ENCODE assay signal across 16 mouse cellular contexts in genomic region chr1:119064892-119065671, GRCm38 (mm10). TPM values are rescaled to one million over a fixed set of nuclear protein-coding genes. Genes with fewer than 3 reads are reported as not detected.
A peak's percentile ranks its signal among the peaks of the same experiment; 100 is the strongest.
DNase-seq lines count a peak whose midpoint lies in the region; ATAC-seq lines count a peak whose summit lies in the region.
"Had no signal": no experiment of that assay in that cellular context is flagged by ENCODE, and none has a peak within 500 bp of the region (broad histone marks: within the 10 kb centered on the region; RNA-seq: fewer than 3 reads in every experiment).

No protein-coding gene starts in this region.

- peak; percentile 20 to 41 for DNase-seq in heart, adult 18-20 months
- no peak for DNase-seq in lung, postnatal 14 days
- DNase-seq in R1 (ENCODE audit: low read depth, low spot score) = peak; percentile 90
- no peak for DNase-seq in ovary, postnatal 14 days (ENCODE audit: low spot score)
- DNase-seq: cerebellum, adult 2 months; forebrain, postnatal 0 days; kidney, adult 9 months; liver; midbrain, embryonic 14.5 days; right cerebral cortex, postnatal 4 days; thymus, postnatal 4 days had no signal

- H3K36me3 ChIP-seq in heart, embryonic 11.5 days (ENCODE audit: control insufficient read depth, insufficient read depth, low read length) = no peaks in the 10 kb centered on the region
- H3K36me3 ChIP-seq in lung, embryonic 15.5 days = no peaks in the 10 kb centered on the region
- no peaks in the 10 kb centered on the region for H3K36me3 ChIP-seq in stomach, embryonic 16.5 days (ENCODE audit: control insufficient read depth, insufficient read depth, low read length)

- H3K27me3 ChIP-seq in heart, embryonic 11.5 days (ENCODE audit: control insufficient read depth, insufficient read depth, low read length) = no peaks in the 10 kb centered on the region
- H3K27me3 ChIP-seq in lung, embryonic 15.5 days = peaks cover 36% of the 10 kb centered on the region
- H3K27me3 ChIP-seq in stomach, embryonic 16.5 days (ENCODE audit: control insufficient read depth, insufficient read depth, low read length) = no peaks in the 10 kb centered on the region

- H3K4me2 ChIP-seq in heart, embryonic 11.5 days = no peak overlapping the region
- no peak overlapping the region for H3K4me2 ChIP-seq in lung, embryonic 15.5 days
- no peak overlapping the region for H3K4me2 ChIP-seq in stomach, embryonic 16.5 days (ENCODE audit: low read depth, low read length)
- H3K4me2 ChIP-seq: hindbrain, embryonic 14.5 days had no signal

- no peaks in the 10 kb centered on the region for H3K9me3 ChIP-seq in heart, embryonic 11.5 days (replicated peaks; ENCODE audit: control insufficient read depth, low read length)
- H3K9me3 ChIP-seq in lung, embryonic 15.5 days = no peaks in the 10 kb centered on the region
- H3K9me3 ChIP-seq in stomach, embryonic 16.5 days (replicated peaks; ENCODE audit: control insufficient read depth, low read length) = no peaks in the 10 kb centered on the region

- no peak overlapping the region for H3K4me3 ChIP-seq in heart, embryonic 11.5 days (ENCODE audit: low read depth, low read length)
- H3K4me3 ChIP-seq in lung, embryonic 15.5 days = no peak overlapping the region
- H3K4me3 ChIP-seq in stomach, embryonic 16.5 days (replicated peaks; ENCODE audit: low read length) = no peak overlapping the region

- no peak overlapping the region for H3K9ac ChIP-seq in heart, embryonic 11.5 days (ENCODE audit: low read depth, low read length)
- no peak overlapping the region for H3K9ac ChIP-seq in lung, embryonic 15.5 days
- no peak overlapping the region for H3K9ac ChIP-seq in stomach, embryonic 16.5 days (ENCODE audit: low read length)
- H3K9ac ChIP-seq: forebrain, postnatal 0 days; hindbrain, embryonic 14.5 days had no signal

- no peaks in the 10 kb centered on the region for H3K4me1 ChIP-seq in heart, embryonic 11.5 days (ENCODE audit: control insufficient read depth, insufficient read depth, low read length)
- peaks cover 9% of the 10 kb centered on the region for H3K4me1 ChIP-seq in lung, embryonic 15.5 days
- H3K4me1 ChIP-seq in stomach, embryonic 16.5 days (ENCODE audit: control insufficient read depth, insufficient read depth, low read length) = 0 out of 2 replicates have a peak, but pooled peaks cover 3% of the 10 kb centered on the region

- ATAC-seq in heart, embryonic 11.5 days (replicated peaks; ENCODE audit: insufficient number of reproducible peaks, low FRiP score, low TSS enrichment) = no peak
- peak; percentile 46; the same call in 1 of the 2 replicates for ATAC-seq in lung, embryonic 15.5 days (ENCODE audit: borderline replicate concordance, extremely low read depth, low FRiP score, low TSS enrichment)
- 0 out of 2 replicates have a peak, but pooled peaks have one; percentile 60 for ATAC-seq in stomach, embryonic 16.5 days (ENCODE audit: insufficient read depth, low FRiP score)
- ATAC-seq: forebrain, postnatal 0 days had no signal

- H3K27ac ChIP-seq in heart, embryonic 11.5 days (ENCODE audit: low read depth, low read length) = no peak overlapping the region
- no peak overlapping the region for H3K27ac ChIP-seq in lung, embryonic 15.5 days
- peak overlapping the region; percentile 50; the same call in 1 of the 2 replicates for H3K27ac ChIP-seq in stomach, embryonic 16.5 days (ENCODE audit: low read length)
- H3K27ac ChIP-seq: hindbrain, embryonic 14.5 days had no signal

- 65% methylated on average over 20 of the region's 20 CpGs for WGBS in heart, embryonic 11.5 days (ENCODE audit: insufficient replicate concordance)
- 57% methylated on average over 20 of the region's 20 CpGs for WGBS in lung, embryonic 15.5 days
- 57% methylated on average over 20 of the region's 20 CpGs for WGBS in stomach, embryonic 16.5 days

RNA-seq across cellular contexts. Expression of gene Gli2, which starts 11.7 kb away (rescaled TPM):
- total RNA-seq in heart, adult 18-20 months (2021) = 1 to 10 TPM; 1.0 to 1.2 TPM
- polyA plus RNA-seq in heart, embryonic 11.5 days (2014; fragmentation: Nextera tagmentation; extraction: Ambion mirVana) = 3.3 and 4.1 TPM in 2 replicates
- 7.5 and 8.6 TPM in 2 replicates for polyA plus RNA-seq in lung, embryonic 15.5 days (2015; fragmentation: Nextera tagmentation; extraction: Ambion mirVana)
- polyA plus RNA-seq in stomach, embryonic 16.5 days (2015; fragmentation: Nextera tagmentation; extraction: Ambion mirVana) = 8.5 and 9.7 TPM in 2 replicates
- total RNA-seq: granulocyte monocyte progenitor cell, adult 5-6 weeks had no signal

Comparison
In these comparisons a context has a peak if more than half of its experiments do, and no peak if none do; other contexts are left out.
1. DNase-seq: peak in heart, adult 18-20 months (2 of 2) and R1 (single experiment); none in lung, postnatal 14 days (single experiment) and ovary, postnatal 14 days (single experiment).